Mouse (Mus musculus) common myeloid progenitor, adult 5-6 weeks (primary cell): ENCODE results near the gene Cmip. TPM values are rescaled to one million over a fixed set of nuclear protein-coding genes. Genes with fewer than 3 reads are reported as not detected.
A peak's percentile ranks its signal among the peaks of the same experiment; 100 is the strongest.

ENCODE experiments used
- ATAC-seq: replicated peaks from 2 replicates; pipeline ENCODE4 v1.8.0; 2016; ENCODE audit warnings: low read depth, mild to moderate bottlenecking, moderate TSS enrichment, inconsistent platforms; ENCODE audit not compliant: poor library complexity, severe bottlenecking
- total RNA-seq: library from RNA; stranded (forward); fragments of 200-1000, 187-1606 nt; gene quantifications from 2 replicates; pipeline ENCODE4 v1.2.3, GENCODE M21; 2017

Cmip gene
- total RNA-seq, 1 experiment from 2014 or later: 29.0 TPM

DNA sequence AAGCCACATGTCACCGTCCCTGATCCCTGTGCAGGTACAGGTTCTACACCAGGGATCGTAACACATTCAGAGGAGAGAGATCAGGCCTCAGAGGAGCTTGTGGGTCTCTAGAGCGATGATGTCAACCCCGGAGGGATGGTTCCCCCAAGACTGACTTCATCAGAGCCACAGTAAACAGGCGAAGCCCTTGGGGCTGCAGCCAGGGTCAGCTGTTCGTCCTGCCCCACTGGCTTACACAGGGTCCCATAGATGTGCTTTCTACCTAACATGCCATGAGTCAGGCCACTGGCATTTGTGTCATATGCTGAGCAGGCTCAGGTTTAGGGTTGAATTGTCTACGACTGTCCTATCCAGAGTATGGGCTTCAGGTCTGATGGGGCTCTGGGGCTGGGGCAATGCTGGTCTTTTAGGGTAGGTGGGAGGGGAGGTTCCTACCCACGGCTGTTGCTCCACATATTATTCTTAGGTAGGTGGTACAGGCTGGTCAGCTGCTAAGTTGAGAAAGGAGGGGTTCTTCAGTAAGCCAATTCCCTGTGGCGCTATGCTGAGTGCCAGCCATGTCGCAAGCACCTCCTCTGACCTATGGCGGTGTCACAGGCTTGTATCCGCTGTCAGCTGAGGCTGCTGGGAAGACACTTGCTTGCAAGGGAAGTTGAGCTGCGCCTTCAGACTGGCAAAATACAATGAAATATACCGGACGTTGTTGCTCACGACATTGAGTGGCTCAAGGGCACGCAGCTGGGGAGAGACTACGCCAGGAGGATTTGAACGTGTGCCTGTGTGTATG, 107.7 kb downstream of the Cmip start:
- ATAC-seq: 0 out of 2 replicates have a peak, but pooled peaks have one; percentile 4

DNA sequence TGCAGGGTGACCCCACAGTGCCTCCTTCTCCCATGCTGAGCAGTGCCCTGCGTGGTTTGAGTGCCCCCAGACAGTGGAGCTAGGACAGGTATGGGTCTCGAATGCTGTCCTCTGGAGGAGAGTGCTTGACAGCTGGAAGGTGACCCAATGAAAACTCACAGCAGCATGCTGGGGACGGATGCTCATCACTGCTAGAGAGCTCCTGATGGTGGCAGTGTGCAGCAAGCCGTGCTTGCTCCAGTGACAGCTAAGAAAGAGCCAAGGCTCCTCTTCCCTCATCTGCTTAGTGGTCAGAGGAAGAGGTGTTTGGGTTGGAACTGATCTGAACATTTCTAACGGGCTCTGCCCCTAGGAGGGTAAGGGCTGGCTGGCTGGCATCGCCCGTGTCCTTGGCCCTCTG, 109.6 kb downstream of the Cmip start:
- no peak for ATAC-seq

DNA sequence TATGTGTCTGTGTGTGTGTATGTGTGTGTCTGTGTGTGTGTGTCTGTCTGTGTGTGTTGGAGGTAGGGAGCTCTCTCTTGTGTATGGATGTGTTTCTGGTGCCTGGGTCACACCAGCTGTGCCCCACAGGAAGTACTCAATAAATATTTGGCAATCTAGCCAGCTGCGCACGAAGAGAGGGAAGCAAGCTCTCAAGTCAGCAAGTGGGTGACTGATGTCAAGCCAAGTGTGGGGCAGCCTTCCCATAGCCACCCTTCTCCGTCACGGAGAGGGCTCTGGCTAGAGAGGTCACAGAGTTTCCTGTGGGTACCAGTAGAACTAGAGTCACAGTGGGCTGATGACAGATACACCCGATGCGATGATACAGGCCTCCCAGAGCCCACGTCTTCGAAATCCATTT, 110.6 kb downstream of the Cmip start:
- ATAC-seq: peak; percentile 33

DNA sequence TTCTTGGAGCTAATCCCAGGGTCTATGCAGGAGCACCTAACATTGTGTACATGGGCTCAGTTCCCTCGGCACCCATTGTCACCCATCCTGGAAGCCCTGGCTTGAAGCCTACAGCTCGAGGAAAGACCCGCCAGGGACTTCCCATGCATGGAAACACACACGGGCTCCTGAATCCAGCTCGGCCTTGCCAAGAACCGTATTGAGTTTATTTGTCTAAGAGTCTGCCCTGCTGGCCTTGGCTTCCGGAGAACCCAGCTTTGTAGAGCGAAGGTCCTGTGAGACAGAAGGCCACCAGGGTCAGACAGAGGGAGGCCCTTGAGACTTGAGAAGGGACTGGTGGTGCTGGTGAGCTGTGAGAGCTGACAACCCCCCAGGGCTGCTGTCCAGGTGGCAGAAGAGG, 111.9 kb downstream of the Cmip start:
- no peak for ATAC-seq

DNA sequence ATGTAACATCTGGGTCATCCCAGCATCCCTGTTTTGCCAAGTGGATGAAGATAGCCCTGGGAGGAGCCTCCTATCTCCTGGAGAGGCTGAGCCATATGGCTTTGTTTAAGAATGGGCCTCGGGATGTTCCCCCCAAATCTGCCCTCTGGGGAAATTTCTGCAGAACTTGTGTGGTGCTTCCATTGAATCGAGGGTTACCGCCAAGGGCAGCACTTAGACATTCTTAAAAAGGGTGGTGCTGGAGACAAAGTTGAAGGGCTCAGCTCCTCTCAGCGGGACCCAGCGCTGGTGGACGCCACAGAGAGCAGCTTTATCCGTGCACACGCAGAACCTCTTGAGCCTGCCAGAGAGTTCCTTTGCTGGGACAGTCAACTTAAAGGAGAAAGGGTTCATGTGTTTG, 113.1 kb downstream of the Cmip start:
- ATAC-seq: no peak

DNA sequence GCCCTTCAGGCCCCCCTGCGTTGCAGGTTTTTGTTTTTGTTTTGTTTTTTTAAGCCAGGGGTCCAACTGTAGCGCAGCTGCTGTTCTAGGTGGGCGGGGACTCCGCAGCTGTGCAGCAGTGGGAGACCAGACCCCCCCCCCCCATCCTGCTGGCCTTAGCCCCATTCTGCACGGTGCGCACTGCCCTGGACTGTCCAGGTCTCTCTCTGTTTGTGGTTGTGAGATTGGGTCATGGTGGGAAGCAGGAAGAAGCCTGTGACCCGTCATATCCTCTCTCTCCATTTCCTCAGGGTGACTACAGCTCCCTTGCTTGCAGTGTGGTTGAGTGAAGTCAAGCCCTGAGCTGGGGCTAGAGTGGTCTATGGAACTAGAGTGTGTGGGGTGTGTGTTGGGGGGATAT, 114.3 kb downstream of the Cmip start:
- peak; percentile 61 for ATAC-seq

DNA sequence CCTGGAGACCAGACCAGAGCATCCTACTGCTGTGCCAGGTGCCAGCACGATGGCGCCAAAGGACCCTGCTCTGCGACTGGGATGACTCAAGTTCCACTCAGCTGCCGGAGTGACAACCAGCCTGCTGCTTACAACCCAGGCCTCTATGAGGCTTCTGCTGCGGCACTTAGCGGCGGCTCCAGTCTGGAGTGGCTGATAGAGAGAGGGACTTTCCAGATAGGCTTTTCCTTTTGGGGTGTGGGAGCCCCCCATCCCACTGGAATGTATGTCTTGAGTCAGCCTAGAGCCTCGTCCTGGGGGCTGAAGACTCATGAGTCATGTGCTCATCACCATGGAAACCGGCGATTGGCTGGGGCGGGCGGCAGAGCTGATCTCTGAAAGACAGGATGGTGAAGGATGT, 115.2 kb downstream of the Cmip start:
- no peak for ATAC-seq

DNA sequence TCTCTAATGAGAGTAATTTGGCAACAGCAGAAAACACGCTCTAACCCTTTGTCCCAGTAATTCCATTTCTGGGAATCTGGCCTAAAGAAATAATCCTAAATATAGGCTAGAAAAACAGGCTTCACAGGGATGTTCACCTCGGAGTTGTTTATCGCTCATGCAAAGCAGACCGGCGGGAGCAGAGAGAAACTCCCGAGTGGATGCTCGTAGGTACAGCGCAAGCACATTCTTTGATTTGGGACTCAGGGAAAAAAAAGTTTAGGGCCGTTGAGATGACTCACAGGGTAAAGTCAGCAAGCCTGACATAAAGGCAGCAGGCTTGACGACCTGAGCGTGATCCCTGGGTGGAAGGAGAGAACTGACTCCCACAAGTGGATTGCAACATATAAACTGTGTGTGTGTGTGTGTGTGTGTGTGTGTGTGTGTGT, 116.2 kb downstream of the Cmip start:
- no peak for ATAC-seq

DNA sequence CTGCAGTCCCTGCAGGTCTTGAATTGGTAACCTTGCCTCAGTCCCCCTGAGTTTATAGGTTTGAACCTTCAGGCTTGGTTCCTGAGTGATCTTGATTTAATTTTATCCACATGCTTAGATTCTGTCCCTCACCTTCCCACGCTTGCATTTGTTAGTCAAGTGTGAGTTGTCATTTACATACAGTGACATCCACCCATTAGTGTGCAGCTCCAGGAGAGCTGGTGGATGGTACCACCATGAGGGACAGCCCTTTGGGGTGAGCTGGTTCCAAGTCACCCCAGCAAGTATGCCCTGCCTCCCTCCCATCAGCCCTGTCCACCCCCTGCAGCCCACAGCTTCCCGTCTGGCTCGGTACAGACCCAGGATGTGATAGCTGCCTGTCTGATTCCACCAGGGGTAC, 117.2 kb downstream of the Cmip start:
- ATAC-seq: peak; percentile 20; the same call in 1 of the 2 replicates

DNA sequence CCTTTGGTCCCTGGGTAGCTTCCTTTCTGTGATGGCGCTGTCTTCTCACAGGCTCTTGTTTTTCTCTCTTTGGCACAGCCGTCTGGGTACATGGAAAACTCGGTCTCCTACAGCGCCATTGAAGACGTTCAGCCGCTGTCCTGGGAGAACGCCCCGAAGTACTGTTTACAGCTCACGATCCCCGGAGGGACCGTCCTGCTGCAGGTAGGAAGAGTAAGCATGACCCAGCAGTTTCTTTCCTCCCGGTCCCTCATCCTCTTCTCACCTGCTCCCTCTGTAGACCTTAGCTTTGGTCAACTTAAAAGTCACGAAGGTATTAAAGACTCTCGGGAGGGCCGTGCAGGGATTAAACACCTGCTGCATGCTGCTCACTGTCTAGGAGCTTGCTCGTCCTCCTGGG, 120.1 kb downstream of the Cmip start:
- no peak for ATAC-seq

DNA sequence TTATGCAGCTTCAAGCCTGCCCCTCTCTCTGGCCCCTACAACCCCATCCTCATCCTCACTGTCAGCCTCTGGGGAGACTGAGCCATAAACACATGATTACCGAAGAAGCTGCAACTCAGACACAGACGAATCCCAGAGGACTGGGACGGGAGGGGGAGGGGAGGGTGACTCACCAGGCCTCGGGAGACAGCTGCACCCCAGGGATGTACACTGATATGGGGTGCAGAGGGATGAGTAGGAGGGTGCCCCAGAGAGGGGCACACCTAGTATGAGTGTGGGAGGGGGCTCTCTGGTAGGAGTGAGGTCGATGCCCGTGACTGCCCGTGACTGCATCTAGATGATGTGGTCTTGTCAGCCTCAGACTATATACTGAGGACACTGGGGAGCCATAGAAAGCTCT, 121.8 kb downstream of the Cmip start:
- ATAC-seq: no peak

DNA sequence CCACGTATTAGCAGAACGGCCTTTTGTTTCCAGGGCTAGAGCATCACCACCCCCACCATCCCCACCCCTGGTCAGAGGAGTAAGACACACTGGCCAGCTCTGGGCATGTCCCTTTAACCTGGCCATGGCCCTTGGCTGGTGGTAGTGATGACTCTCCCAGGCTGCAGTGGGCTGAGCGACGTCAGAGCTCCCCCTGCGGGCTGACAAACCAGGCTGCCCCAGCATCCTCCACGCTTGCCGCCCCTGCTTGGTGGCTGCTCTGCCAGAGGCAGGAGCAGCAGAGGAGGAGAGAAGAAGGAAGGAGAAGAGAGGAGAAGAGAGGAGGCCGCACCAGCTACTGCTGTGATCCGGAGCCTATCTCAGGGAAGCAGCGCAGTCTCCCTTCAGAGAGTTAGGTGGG, 122.3 kb downstream of the Cmip start:
- 0 out of 2 replicates have a peak, but pooled peaks have one; percentile 34 for ATAC-seq

DNA sequence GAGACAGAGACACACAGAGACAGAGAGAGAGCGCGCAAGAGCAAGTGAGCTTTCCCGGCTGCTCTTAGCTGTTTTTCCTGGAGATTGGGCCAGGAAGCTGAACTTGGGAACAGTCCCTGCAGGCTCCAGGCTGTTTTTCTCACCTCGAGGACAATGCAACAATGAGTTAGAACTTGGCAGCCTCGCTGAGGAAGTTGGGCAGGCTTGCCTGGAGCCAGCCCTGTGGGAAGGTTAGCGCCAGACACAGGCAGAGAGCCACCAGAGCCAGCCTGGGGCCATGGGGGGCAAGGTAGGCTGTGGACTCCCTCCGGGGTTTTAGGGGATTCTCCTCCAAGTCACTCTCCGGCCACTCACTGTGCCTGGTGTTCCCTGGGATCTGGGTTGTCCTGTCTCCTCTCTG, 123.9 kb downstream of the Cmip start:
- ATAC-seq: no peak

DNA sequence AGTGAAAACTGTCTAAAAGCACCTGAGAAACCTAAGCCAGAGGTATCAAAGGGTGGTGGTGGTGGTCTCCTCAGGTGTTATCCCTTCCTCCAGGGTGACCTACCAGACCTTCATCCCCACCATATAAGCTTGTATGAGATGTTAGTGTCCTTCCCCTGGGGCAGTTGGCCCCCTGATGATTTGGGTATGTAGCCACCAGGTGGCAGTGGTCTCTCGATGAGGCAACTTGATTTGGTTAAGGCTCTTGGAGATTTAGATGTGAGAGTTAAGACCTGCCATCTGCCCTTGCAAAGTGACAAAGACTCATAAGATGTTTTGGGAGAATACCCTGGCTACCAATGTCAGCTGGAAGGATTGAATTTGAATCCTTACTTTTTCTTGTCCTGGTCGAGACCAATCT, 129.3 kb downstream of the Cmip start:
- ATAC-seq: peak; percentile 61

DNA sequence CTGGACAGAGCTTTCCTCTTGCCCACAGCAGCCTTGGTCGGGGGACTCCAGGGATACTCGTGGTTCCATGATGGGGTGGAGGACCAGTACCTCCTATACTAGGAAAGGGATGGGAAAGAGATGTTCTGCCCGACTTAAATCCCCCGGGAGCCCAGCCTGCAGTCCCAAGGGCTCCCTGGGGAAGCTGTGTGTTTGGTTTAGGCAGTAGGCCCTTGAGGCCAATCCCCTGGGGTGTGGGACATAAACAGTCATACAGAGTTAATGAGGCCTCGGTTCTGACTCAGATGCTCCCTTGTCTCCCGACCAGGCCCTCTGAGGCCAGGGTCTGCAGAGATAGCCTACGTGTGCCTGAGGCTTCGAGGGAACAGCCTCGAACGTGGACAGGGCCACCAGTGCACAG, 130.8 kb downstream of the Cmip start:
- ATAC-seq: no peak

DNA sequence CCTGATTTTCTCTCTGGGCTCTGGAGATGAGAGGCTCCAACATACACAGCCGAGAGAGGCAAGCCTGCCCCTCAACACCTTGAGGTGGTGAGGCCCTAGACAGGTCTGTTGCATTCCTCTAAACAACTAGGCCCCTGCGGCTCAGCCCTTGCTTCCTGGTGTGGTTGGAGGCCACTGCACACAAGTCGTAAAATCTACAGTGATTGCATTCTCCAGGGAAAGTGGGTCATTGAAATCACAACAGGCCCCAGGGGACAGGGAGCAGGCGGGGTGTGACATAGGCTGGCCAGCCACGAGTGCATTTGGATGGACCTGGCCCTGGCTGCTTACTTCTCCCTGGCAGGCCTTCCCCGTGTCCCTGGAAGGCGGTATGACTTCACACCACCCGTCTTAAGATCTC, 131.5 kb downstream of the Cmip start:
- no peak for ATAC-seq

DNA sequence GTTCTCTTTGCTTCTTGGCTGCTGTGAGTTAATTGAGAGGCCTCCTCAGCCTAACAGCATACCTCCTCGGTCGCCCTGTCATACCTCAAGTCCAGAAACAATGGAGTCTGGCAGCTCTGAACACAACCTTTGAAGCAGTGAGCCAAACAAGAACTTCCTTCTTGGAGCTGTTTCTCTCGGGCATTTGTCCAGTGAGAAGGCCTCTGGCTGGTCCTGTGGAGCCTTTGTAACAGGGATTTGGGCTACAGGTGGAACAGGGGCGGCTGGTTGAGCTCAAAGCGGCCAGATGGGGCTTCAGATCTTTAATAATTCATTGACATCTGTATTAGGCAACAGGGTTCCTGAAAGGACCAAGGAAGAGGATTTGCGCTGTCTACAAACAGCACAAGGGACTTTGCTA, 137.0 kb downstream of the Cmip start:
- ATAC-seq: no peak

DNA sequence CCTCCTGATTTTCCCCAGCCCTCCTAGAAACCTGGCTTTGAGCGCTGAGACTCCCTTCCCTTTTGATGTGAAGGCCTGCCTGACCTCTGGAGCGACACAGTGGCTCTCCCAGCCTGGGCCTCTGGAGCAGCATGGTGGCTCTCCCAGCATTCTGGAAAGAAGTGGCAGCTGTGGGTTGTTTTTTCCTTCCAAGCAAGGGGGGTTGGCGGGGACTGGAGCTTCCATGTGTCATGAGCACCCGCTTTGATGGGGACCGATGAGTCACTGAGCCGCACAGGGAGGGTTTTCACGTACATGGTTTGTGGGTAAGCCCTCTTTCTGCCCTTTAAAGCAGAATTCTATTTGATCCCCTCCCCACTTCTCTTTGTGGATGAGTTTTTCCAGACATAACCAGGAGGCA, 138.2 kb downstream of the Cmip start:
- no peak for ATAC-seq

DNA sequence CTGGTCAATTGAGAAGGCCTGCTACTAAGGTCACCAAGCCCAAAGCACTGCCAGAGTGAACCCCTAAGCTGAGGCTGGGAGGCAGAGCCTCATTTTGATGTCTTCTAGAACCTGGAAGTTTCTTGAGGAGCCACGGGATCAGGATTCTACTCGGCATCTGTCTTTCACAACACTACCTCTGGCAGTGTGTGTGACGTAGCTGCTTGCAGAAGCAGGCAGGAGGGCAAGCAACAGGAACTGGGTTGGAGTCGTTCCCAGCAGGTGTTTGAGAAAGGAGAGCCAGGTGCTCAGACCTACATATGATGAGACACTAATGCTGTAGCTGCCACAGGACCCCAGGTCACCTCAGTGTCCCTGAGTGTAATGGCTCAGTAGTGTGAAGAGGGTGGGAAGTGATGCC, 140.0 kb downstream of the Cmip start:
- no peak for ATAC-seq

DNA sequence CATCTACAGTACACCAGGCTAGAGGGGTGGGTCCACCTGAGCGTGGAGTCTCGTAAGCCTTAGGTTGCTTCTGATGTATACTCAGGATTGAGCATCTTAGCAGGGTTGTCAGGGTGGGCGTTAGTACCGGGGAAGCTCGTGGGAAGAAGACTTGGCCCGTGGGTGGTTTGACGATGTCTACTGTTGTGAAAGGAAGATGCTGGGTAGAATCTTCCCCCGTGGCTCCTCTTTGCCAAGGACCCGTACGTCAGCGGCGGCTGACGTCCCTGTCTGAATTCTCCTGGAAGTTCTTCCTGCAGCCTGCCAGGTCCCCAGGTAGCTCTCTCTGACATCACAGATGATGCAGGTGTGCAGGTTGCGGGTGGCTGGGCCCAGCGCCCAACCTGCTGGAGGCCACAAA, 140.9 kb downstream of the Cmip start:
- ATAC-seq: no peak

DNA sequence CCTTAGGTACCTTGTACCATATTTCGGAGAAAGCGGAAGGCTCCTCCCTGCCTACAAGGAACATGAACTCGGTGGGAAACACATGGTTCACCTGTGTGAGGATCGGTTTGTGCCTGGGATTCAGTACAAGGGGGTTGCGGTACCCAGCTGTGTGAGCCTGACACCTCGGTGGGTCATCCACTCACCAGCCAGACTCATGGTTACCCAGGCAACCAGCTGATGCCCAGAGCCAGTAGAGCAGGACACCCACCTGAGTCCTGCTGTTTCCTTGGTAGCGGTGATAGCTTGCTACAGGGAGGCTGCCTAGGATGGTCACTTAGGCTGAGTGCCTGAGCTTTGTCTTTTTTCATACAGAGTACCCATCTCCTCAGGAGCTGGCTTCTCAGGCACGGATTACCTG, 142.4 kb downstream of the Cmip start:
- ATAC-seq: no peak

DNA sequence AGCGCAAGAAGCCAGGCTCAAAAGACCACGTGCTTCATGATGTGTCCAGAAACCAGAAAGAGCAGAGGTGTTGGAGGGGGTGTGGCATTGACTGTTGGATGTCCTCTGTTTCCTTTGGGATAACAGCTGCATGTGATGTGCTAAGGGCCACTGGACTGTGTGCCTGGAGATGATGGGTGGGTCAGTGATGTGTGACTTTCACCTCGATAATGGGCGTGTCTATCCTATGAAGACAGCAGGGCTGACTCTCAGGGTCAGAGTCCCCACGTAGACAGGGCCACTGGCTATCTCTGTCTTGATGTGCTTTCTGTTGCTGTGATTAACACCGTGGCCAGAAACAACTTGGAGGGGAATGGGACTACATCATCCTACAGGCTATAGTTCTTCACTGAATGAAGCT, 144.0 kb downstream of the Cmip start:
- no peak for ATAC-seq
